Mouse (Mus musculus): Measurements from ENCODE around the gene Ank3.

Ank3 gene

DNA sequence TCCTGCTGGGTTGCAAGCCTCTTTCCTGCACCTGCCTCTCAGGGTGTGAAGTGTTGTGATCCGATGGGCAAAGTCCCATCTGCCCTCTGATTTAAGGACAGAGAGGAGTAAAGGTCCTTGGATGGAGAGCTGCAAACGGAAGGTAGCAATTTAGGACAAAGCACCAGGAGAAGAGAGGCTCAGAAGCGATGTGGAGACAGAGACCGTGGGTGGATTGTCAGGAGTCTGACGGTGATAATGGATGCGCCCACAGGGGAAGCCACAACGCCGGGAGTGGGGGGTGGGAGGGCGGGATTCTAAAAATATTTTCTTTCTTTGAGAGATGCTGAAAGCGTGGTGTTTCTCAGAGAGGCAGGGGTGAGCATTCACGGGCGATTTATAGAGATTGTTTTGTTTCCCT lies 206.6 kb downstream of the Ank3 start:
- DNase-seq (ENCODE audit: inconsistent age in 2 of 2, low spot score in 1 of 2) = no peak

DNA sequence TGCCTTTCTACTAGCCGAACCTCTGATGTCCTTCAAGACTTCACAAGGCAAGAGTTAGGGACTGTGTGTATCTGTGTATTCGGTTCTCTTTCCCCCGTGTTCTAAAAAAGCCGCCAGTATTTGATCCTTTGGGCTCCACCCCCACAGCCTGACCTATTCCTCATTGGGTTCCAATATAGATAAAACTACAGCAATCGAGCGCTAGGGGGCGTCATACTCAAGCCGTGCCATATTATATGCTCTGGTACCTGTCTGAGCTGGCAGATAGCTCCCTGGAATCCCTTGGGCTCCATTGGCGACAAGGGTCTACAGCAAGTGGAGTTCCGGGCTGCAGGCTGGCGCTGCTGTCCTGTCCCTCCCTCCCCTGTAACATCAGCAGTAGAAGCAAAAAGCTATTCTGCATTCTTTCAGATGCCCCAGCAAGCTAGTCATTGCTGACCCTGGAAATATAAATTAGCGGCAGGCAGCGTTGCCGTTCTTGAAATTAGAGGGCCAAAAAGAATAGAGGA lies 209.1 kb downstream of the Ank3 start:
- DNase-seq (ENCODE audit: inconsistent age in 2 of 2, low spot score in 1 of 2) = no peak

DNA sequence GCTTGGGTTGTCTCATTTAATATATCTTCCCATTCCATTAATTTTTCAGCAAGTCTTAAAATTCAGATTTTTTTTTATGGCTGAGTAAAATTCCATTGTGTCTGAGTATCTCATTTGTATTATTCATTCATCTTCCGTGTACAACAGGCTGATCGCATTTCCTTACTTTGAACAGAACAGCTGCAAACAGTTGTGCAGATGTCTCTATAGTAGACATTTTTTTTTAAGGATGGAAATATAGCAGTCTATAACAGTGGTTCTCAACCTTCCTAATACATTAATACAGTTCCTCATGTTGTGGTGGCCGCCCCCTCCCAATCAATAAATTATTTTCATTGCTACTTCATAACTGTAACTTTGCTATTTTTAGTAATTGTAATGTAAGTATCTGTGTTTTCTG lies 212.7 kb downstream of the Ank3 start:
- DNase-seq (ENCODE audit: inconsistent age in 2 of 2, low spot score in 1 of 2) = no peak

DNA sequence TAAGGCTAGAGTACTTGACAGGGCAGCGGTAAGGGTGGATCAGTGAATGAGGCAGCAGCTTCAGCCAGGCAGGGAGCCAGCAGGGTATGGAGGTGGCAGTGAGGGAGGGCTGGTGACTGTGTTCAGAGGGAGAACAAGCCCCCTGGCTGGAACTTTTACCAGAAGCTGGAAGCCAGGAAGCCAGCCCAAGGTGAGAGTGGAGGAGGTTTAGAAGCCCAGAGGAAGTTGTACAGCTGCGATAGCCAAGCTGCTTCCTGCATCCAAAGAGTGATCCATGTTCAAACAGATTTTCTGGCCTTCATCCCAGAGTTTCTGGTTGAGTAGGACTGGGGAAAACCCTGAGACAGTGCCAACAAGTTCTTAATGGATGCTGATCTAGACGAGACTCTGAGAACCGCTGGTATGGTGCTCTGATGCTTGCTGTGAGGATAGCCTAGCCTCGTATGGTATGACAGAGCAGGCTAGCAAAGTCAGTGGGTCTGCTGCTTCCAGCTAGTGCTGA lies 213.3 kb downstream of the Ank3 start:
- peak; percentile 13 to 61 for DNase-seq (ENCODE audit: inconsistent age in 2 of 2, low spot score in 1 of 2)

DNA sequence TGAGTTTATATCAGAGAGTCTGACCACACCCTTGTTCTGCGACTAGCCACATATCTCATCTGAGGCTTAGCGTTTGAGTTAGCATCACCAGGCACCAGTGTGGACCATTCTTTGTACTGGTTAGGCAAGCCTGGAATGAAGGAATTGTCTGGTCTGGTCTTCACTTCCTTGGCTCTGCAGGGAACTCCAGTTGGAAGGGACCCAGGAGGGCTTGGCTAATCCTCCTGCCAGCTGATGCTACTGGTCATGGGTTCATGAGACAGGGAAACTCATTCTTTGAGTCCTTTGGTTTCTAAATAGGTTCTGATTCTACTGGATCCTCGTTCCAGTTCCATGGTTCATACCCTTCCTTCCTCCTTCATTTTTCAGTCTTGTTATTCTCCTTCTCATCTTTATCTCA lies 218.4 kb downstream of the Ank3 start:
- no peak for DNase-seq (ENCODE audit: inconsistent age in 2 of 2, low spot score in 1 of 2)

DNA sequence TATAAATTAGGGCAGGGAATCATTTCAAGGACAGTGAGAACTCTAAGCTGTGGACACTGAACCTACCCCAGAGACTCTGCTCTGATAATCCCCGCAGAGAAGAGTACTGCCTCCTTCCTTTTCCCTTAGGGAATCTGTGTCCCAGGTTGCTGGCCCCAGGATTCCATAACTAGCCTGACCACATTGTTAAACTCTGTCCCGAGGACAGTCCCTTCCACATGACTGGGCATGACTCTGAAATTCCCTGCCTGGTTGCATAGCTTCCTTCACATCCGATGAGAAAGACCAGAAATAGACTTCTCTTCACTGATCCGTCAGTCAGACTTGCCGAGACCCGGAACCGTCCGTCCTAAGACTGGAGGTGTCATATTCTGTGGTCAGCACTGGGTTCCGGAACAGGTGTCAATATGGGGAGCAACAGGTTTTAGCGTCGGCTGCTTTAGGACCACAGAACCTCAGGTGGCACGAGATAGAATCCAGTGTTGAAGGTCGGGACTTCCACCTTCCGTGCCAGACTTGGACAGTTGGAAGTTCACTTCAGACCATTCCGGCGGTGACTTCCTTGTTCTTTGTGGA lies 219.1 kb downstream of the Ank3 start:
- DNase-seq (ENCODE audit: inconsistent age in 2 of 2, low spot score in 1 of 2) = no peak

DNA sequence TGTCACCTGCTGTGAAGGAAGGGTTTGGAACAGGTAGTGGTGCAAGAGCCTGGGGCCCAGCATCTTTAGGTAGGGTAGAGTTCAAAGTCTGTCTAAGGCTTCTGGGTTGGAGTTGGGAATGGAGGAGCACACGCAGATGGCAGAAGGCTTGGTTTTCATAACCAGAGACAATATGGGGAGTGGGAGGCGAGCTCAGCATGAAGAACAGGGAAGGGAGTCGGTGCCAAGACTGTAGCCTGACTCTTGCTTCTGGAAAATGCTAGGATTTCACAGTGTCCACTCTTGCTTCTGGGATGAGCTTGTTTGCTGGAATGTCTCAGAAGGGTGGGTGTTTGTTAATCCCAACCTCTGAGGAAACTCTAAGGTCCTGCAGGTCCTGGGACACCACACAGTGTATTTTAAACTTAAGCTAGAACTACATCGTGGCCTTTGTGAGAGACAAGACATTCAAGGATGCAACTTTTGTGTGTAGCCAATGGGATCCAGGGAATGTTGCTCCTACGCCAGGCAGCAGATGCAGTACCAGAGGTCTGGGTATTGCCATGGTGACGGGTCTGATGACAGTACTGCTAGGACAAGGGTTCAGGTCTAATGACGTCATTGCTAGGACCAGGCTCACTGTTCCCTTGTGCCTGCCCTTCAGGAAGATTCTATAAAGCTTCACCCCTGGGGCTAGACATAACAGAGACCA lies 222.3 kb downstream of the Ank3 start:
- DNase-seq (ENCODE audit: inconsistent age in 2 of 2, low spot score in 1 of 2) = no peak

DNA sequence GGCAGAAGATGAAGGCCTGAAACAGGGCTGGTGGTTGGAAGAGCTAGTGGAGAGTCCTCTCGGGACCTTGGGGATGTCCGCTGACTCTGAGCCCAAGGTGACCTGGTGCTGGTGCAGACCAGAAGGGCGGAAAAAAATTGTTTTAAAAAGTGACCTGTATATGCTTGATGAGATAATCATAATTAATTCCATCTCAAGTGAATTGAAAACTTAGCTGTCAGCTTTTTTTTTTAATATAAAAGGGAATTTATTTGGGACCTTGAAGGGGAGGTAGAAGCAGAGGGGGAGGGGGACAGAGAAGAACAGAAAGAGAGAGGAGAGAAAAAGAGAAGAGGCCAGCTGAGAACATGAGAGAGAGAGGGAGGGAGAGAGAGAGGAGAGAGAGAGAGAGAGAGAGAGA lies 229.2 kb downstream of the Ank3 start:
- no peak for DNase-seq (ENCODE audit: inconsistent age in 2 of 2, low spot score in 1 of 2)

DNA sequence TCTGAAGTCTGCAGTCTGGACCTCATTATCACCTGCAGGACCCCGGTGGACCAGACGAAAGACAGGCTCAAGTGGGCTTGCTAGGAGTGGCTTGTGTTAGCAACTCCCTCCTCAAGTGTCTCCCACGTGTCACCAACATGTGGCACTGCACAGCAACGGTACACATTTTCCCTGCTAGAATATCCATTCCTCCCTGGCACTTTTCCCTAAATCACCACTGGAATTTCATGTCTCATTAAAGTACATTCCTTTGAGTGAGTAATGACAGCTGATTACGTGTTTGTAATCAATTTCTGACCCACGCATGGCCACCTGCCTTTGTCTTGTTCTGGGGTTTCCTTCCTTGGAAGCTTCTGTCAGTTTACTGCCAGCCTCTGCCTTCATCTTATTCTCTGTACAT lies 230.2 kb downstream of the Ank3 start:
- DNase-seq (ENCODE audit: inconsistent age in 2 of 2, low spot score in 1 of 2) = no peak

DNA sequence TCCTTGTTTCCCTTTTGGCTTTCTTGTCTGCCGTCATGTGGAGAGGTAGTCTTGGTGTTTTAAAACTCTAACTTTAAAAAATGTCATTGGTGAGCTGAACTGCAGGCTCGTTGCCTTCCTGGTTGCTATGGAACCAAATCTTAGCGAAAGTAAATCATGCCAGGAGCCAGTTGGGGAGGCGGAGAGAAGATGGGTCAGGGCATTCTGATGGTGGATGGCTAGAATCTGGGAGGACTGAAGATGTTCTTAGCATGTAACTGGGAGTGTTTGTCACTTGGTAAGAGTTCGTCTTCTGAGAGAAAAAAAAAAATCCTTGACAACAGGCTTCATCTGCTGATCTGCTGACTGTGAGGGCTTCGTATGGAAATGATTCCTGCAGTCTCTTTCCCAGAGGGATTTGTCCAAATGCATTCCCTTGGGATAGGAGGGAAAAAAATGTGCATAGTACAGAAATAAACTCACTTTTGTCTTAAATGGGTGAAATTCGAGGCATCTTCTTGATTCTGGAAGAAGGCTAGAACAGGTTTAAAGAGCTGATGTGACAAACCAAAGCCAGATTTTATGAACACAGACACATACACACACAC lies 232.3 kb downstream of the Ank3 start:
- no peak for DNase-seq (ENCODE audit: inconsistent age in 2 of 2, low spot score in 1 of 2)

DNA sequence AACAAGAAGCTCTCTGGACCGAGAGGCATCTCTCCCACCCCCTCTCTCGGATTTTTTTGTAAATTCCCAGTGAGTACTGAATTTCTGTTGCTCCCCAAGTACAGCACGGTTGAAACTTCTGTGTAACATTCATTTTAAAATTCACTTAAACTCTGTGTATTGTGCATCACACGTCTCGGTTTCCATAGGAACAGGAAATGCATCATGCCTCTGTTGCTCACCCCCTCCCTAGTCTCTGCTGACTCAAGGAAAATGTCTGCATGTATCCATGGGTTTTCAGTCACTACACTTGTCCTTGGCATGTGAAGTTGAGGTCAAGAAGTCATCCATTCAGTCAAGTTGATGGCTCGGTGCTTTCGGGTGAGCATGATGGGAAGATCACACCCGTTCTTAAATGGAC lies 234.3 kb downstream of the Ank3 start:
- no peak for DNase-seq (ENCODE audit: inconsistent age in 2 of 2, low spot score in 1 of 2)

DNA sequence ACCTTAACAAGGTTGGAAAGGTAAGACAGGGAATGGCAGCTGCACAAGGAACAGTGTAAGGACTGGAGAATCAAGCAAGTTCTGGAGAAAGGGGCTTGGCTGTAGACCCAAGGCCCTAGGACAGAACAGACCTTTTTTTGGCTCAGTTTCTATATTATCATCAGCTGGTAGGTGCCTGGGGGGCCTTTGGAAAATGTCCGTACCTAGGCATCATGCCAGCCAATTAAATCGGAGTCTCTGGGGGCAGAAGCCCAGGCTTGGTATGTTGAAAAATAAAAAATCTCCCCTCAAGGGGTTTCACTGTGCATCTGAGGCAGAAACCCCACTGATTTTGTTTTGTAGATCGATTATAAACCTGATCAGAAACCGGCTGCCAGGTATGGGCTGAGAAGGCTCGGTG lies 236.3 kb downstream of the Ank3 start:
- no peak for DNase-seq (ENCODE audit: inconsistent age in 2 of 2, low spot score in 1 of 2)

DNA sequence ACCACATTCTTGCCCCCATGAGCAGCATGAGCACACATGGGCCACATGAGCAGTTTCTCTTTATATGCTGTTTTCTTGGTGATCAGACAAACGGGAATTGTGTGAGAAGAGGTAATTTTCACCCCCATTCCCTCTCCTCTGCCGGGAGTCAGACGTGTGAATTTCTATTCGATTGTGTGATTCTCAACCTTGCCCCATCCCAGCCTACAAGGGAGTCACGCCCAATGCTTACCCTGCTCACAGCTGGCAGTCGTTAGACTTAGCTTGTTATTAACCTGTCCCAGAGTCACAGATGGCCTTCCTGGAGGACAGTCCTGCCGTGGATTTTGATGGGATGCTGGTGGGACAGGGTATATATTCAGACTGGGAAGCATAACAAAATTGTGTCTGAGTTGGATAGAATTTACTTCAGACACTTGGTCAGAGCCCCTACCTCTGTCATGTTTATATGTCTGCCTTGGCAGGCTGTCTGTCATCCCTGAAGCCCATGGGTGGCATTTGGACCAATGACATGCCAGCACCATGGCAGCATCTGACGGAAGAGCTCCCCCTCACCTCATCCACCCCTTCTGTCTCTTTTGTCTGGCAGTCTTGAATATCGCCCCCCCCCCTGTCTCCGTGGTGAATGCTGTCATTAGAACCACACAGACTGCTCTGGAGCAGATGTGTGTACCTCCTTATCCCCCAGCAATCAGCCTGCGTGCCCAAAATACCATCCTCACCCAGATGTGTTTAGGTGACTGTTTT lies 237.5 kb downstream of the Ank3 start:
- DNase-seq (ENCODE audit: inconsistent age in 2 of 2, low spot score in 1 of 2) = no peak

DNA sequence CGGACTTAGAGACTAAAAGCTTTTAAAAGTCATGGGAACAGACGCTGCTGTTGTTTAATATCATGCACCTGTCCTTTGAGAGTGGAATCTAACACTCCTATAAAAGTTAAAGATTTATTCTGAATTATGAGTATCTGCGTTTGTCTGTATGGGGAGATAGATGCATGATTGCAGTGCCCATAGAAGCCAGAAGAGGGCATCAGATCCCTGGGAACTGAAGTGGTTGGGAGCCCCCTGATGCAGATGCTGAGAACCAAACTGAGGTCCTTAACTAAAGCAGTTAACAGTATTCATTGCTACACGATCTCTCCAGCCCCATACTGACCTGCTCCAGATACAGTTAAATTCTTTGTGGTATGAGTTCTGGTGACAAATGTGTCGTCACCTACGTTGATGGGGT lies 240.6 kb downstream of the Ank3 start:
- DNase-seq (ENCODE audit: inconsistent age in 2 of 2, low spot score in 1 of 2) = no peak

DNA sequence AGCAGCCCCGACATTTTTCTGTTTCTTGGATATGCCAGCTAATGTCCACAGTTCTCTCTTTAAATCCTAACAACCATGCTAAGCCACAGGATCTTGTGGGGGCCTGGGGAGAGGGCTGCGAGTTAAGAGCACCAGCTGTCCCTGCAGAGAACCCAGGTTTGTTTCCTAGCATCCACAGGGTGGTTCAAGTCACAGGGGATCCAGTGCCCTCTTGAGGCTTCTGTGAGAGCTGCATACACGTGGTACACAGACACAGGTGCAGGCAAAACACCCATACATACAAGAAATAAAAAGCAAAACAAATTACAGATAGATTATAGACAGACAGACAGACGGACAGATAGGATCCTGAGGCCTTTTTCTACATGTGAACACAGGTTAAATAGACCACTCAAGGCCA lies 242.0 kb downstream of the Ank3 start:
- DNase-seq (ENCODE audit: inconsistent age in 2 of 2, low spot score in 1 of 2) = no peak

DNA sequence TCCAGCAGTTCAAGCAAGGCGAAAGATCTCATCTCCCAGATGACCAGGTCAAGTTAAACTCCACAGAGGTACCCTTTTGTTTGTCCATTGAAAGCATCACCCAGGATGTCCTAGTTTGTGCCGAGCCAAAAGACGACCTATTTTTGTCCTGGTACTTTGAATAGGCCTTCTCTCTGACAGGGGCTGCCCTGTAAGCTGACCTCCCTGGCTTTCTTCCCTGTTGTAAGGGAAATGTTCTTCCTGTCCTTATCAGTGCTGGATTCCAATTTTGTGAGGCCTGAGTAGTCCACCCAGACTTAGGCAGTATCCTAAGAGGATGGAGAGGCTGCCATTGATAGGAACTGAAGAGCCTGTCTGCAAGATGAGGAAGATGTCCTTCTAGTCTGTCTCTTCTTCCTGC lies 244.9 kb downstream of the Ank3 start:
- peak; percentile 15 to 56 for DNase-seq (ENCODE audit: inconsistent age in 2 of 2, low spot score in 1 of 2)

DNA sequence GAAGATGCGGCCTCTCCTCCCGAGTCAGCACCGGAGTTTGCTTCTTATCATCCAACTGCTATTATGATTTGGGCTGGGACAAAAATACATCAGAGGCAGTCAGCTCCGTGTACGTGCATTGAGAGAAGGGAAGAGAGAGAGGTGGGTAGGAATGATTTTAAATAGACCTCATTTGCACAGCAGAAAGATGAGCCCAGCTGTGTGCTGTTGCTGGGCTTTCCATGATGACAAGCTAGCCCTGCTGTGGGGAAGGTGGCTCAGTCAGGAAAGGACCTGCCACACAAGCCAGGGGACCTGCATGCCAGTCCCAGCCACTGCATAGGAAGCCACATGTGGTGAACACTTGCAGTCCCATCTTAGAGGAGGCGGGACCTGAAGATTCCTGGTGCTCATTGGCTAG lies 245.4 kb downstream of the Ank3 start:
- no peak for DNase-seq (ENCODE audit: inconsistent age in 2 of 2, low spot score in 1 of 2)

DNA sequence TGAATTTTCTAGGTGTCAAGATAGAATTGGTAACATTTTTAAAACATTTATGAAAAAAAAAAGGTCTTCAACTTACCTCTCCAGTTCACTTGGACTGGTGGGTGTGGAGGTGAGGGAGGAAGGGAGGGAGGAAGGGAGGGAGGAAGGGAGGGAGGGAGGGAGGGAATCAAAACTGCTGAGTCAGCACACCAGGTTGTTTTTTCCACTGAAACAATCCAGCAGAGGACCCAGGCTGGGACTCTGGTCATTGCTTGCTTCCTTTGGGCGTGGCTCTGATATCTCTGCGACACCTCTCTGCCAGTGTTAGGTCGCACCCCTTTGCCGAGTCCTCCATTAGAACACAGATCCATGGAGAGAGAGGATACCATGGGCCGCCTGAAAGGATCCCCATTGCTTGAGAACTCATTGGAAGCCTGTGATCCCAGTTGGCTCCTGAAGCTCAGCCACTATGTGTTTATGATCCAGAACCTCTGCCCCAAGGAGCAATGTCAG lies 246.8 kb downstream of the Ank3 start:
- no peak for DNase-seq (ENCODE audit: inconsistent age in 2 of 2, low spot score in 1 of 2)

DNA sequence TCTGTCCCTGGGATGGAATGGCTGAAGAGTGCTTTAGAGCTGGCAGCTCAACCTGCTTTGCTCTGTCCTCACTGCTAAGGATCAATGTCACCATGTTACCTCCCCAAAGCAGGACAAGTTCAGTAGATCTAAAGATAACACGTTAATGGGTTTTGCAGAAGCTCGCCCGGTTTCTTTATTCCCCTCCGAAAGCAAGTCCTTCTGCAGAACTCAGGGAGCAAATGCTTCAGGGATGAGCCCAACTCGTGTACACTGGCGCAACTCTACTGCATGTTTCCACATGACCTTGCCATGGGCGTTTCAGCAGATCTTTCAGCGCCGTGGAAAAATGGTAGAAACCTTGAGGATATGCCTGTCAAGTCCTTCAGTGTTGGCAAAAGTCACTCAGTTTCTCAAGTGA lies 247.4 kb downstream of the Ank3 start:
- no peak for DNase-seq (ENCODE audit: inconsistent age in 2 of 2, low spot score in 1 of 2)

DNA sequence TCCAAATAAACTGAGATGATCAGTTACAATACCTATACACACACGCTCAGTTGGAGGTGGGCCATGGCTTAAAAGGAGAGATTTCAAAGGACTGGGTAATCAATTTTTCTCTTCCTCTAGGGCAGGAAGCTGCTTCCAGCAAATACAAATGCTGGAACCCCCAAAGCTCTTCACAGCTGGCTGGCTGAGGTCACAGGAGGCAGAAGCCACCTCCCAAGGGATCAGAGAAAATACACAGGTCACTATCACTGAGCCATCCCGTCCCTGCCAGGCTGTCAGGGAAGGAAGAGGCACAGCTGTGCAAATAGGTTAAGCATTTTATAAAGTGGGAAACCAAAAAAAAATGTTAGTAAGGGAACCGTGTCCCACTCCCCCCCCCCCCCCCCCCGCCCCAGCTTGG lies 251.5 kb downstream of the Ank3 start:
- DNase-seq (ENCODE audit: inconsistent age in 2 of 2, low spot score in 1 of 2) = no peak

DNA sequence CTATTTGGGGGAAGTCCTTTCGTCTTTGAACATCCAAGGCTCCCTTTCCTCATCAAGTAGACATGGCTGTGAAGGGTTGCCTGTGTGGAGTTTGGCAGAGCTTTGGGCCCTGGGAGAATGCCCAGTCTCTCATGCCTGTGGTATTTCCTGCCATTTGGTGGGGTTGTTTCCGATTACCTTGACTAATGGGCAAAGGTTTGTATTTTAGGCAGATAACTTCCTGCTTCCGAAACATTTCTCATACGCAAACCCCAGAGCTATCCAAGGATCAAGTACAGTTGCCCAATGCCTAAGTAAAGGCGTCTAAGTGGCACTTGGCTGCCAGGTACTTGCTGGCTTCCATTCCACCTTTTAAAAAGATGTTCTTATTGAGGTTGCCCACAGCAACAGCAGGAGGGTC lies 254.1 kb downstream of the Ank3 start:
- peak; percentile 41 to 75 for DNase-seq (ENCODE audit: inconsistent age in 2 of 2, low spot score in 1 of 2)
